Mouse (Mus musculus) kidney, adult 8-10 months (tissue): Measurements from ENCODE around the gene Adcy7.

ENCODE experiments used
- DNase-seq, 2 experiments: peaks; one replicate each; pipeline ENCODE4 v3.0.0; 2022

Gene Adcy7

DNA sequence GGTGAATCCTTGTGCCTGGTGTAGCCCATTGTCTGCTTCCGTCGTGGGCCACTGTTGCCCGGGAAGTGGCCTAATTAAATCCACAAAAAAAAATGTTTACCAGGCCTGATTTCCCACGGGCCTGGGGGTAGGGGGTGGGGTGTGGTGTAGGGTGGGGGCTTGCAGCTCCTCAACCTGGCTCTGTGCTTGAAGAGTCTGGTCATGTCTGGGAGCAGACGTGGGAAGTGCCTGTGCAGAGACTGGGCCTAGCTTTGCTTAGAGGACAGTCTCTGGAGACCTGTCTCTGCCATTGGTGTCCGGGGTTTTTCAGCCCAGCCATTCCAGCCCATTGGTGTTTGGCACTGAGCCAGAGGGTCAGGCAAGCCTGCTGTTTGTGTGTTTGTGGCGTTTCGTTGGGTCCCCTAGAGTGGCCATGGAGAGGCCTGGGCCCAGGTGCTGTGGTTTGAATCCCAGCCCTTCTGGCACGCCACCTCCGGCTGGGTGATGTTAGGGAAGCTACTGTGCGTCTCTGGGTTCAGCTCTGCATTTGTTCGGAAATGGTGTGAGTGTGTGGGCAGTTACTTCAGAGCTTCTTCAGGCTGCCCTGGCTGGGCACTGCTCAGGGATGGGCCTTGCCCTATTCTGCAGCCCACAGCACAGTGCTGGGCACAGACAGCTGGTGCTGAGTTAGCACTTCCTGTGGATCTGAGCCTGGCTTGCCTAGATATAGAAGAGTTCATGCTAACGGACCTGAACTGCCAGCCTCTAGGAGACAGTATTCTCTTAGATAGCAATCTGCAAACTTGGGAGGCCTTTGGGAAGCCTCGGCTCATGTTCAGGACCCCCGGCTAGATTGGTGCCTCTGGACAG is 29.6 kb downstream of the Adcy7 start:
- no peak for DNase-seq

DNA sequence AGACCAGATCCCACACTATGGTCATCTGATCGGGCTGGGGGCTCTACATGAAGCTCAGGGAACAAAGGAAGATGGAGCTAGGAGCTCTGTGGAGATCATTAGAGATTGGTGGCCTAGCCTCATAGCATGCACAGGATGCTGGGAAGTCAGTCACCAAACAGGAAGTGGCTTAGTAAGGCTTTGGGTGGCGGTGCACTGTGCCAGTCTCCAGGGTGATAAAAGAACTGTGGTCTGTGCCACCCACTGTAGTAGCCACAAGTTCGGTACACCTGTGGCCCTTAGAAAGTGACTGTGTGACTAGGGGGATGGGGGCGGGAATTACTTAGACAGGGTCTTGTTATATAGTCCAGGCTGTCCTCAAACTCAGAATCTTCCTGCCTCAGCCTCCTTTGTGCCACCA is 33.6 kb downstream of the Adcy7 start:
- no peak for DNase-seq

DNA sequence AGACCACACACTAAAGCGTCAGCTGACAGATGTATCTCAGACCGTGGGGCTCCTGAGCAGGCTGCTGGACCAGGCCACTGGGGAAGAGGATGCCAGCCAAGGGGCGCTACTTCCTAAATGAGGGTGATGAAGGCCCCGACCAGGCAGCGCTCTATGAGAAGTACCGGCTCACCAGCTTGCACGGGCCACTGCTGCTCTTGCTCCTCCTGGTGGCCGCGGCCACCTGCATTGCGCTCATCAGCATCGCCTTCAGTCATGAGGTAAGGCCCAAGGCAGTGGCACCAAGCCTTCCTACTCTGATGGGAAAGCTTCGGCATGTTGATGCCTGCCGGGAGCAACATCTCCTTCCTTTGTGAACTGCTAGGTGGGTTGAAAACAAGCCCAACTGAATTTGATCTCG is 34.3 kb downstream of the Adcy7 start:
- no peak for DNase-seq

DNA sequence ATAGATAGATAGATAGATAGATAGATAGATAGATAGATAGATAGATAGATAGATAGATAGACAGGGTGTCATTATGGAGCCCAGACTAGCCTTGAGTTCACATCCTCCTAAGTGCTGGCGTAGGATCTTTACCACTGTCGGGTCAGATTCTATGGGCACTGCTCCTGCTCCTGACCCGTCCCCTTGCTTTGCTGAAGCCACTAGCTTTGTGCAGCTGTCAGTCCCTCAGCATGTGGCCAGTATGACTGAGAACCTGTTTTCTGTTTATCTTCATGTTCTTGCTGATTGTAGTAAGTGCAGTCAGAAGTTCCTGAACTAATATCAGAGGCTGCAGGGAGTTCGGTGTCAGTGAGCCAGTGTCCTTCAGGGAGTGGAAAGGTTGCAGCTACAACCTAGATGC is 35.5 kb downstream of the Adcy7 start:
- DNase-seq: no peak

DNA sequence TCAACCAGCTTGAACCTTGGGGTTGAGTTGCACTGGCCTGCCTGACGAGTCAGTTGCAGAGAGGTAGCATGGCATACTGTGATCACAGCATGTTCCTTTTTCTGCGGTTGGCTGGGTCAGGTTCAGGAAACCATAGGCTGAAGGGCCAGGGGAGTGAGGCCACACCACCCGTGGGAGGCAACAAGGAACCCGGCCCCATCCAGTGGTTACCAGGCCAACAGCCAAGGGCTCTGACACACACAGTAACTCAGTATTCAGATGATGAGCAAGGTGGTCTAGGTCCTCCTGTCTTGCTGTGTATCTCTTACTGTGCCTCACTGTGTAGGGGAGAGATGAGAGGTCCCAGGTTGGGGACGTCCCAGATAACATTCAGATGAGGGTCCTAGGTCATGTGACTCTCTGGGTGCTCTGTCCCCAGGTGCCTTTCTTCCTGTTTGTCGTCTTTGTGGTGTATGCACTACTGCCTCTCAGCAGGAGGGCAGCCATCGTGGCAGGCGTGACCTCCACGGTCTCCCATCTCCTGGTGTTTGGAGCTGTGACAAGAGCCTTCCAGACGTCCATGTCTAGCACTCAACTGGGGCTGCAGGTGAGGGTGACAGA is 37.2 kb downstream of the Adcy7 start:
- DNase-seq: no peak

DNA sequence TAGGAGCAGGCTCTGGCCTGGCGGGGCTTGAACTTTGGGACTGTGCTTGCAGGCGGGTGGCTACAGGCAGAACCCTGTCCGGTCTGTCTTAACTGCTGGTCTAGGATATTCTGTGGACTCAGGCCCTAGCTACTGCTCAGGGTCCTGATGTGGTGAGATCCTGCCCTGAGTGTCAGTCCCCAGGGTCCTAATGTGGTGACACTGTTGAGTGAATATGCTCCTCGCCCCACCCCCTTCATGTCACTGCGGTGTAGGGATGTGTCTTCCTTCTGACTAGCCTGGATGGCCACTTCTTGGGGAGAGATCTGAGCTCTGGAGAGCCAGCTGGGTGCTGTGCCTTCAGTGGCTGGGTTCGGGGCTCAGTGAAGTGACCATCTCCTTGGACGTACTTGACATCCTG is 37.7 kb downstream of the Adcy7 start:
- no peak for DNase-seq

DNA sequence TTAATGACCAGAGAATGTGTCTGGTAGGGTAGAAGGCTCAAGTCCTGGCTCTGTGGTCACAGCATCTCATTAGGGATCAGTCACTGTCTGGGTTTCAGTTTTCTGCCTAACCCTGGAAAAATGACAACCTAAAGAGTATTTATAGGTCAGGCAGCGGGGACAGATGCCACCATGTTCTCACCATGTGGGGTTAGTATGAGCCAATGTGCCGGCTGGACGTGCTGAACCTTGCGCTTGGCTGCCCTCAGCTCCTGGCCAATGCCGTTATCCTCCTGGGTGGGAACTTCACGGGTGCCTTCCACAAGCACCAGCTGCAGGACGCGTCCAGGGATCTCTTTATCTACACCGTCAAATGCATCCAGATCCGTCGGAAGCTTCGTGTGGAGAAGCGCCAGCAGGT is 38.1 kb downstream of the Adcy7 start:
- no peak for DNase-seq

DNA sequence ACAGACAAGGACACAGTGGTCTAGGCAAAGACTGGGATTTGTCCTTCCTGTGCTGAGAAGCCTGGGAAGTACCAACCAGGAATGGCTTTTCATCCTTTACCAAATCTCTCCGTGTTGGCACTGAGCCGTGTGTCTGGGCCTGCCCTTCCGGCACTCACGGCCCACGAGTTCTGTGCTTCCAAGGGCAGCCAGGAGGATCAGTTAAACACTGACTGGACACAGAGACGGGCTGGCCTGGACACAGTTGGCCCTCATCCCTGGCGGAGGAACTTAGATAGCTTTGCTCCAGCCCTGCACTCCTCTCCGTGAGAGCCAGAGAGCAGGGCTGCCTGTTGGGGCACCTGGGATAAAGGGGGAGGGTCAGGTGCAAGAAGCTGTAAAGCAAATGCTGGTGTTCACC is 40.8 kb downstream of the Adcy7 start:
- peak in 1 of 2 experiments; percentile 32 for DNase-seq

DNA sequence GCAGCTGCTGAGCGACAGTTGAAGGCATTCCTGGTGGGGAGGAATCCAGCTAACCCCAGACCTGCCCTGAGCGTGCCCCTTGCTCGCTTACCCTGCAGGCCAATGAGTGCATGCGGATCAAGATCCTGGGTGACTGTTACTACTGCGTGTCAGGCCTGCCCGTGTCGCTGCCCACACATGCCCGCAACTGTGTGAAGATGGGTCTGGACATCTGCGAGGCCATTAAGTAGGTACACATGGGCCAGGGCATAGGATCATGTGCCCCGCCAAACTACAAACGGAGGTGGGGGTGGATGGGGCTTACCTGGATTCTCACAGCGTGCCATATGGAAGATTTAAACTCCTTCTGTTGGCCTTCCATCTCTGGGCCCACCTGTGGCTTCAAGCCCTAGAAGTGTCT is 41.8 kb downstream of the Adcy7 start:
- DNase-seq: no peak

DNA sequence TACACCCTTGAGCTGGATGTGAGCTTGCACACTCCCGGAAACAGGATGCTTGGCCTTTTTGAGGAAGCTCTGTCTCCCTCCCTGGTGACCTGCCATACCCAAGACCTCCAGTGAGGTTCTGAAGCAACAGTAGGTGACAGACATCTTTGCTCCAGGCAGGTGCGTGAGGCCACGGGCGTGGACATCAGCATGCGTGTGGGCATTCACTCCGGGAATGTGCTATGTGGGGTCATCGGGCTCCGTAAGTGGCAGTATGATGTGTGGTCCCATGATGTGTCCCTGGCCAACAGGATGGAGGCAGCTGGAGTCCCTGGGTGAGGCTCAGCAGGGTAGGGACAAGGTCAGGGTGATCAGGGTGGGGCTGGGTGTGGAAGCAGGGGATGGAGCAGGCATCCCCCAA is 43.1 kb downstream of the Adcy7 start:
- no peak for DNase-seq

DNA sequence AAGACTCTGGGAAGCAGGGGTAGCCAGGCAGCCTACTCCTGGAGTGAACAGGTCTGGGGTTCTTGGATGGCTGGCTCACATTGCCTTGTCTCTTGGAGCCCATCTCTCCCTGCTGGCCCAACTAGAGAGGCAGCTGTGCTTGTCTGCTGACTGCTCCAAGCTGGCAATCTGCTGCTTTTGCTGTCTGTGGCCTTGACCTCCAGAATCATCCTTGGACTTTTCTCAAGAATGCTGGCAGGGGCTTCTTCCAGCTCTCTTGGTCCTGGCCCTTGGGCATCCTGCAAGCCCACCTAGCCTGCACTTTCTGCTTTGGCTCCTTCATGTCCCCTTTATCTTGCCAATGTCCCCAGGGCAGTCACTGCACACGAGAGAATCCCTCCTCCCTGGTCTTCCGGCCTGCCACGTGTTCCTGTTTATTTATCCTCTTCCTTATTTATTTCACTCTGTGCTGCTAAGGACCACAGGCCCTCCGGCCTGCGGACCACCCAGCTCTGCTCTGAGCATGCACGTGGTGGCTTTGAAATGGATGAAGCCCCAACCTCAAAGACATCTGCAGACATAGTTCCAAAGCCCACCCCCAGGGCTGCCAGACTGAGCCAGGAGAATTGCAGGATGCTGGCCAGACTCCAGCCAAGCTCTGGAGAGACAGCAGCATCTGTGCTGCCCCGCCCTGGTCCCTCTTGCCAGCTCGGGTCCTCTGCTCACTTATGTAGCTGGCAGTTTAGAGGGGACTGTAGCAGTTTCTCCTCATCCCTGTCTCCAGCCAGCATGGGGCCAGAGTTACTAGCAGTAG is 44.1 kb downstream of the Adcy7 start:
- DNase-seq: peak in 1 of 2 experiments; percentile 16

DNA sequence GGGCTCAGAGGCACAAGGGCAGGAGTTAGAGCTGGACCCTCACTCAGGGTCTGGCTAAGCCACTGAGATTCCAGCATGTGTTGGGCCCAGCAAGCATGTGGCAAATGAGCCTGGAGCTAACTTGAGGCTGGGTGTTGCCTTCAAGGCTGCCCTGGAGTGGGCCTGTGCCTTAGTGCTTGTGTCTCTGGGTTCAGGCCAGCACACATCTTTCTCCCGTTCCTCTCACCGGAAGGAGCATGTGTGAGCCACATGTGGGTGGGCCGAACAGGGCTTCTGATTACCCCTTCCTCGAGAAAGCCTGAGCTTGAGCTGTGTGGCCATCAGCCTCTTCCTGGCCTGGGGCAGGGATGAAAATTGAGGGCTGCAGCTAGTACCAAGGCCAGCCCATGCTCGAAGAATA is 45.1 kb downstream of the Adcy7 start:
- no peak for DNase-seq

DNA sequence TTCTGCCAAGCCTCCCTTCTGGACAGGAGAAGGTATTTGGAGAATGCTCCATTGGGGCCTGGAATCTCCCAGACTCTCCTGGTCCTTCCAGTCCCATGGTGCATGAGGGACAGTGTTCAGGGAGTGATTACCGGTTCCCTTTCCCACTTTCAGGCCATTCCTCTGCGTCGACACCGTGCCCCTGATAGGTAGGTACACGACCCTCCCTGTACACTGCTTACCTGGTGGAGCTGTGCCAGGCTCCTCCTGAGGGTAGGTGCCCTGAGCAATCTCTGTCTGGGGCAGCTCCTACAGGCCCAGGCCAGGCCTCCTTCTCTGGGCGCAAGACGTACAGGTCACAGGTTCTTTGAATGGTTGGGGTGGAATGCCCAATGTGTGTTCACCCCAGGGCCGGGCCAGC is 45.9 kb downstream of the Adcy7 start:
- DNase-seq: no peak

DNA sequence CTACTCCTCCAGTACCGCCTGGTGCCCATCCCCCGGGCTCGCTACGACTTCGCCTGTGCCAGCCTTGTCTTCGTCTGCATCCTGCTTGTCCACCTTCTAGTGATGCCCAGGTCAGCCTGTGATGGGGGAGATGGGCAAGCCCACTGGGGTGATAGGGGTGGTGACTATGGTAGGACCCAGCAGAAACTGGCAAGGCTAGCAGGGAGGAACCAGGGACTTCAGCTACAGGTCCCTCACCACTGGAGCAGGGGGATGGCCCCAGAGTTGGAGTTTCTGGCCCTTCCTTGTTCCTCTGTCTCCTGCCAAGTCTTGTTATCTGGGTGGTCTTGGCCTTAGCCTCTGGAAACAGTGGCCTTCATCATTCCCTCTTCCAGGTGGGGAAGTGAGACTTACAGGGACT is 47.9 kb downstream of the Adcy7 start:
- no peak for DNase-seq

DNA sequence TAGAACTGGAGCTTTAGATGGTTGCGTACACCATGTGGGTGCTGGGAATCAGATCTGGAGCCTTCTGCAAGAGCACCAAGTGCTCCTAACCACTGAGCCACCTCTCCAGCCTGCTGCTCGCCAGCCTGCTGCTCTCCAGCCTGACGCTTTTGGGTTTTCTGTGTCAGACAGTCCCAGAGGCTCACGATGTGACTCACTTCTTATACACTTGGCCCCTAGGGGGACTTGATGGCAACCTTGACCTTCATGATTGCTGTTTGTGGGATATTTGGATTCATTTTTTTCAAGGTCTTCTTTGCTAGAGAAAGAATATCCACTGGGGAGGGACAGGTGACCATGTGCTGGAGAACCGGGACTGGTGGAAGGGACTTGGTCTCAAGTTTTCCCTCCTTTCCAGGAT is 49.2 kb downstream of the Adcy7 start:
- DNase-seq: no peak

DNA sequence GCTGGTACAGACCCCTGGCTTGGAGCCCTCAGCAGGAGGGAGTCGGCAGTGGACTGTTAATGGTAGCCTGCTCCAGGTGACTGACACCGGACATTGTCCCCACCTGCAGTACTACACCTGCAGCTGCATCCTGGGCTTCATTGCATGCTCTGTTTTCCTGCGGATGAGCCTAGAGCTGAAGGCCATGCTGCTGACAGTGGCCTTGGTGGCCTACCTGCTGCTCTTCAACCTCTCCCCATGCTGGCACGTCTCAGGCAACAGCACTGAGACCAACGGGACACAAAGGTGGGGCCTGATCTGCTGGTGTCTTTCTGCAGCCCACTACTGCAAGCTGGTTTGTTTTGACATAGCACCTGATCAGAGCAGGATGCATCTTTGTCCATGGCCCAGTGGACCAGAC is 51.3 kb downstream of the Adcy7 start:
- no peak for DNase-seq

DNA sequence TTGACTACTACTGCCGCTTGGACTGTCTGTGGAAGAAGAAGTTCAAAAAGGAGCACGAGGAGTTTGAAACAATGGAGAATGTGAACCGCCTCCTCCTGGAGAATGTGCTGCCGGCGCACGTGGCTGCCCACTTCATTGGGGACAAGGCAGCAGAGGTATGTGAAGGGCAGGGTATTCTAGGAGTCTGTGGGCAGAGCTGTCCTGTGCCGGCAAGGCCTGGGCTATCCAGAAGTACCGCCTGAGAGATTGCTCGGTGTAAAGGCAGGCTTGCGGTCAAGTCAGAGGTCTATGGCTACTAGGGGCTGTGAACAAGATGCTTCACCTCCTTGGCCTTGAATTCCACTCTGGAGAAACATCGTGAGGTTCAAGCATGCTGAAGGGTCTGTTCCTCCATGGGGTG is 52.6 kb downstream of the Adcy7 start:
- DNase-seq: no peak

DNA sequence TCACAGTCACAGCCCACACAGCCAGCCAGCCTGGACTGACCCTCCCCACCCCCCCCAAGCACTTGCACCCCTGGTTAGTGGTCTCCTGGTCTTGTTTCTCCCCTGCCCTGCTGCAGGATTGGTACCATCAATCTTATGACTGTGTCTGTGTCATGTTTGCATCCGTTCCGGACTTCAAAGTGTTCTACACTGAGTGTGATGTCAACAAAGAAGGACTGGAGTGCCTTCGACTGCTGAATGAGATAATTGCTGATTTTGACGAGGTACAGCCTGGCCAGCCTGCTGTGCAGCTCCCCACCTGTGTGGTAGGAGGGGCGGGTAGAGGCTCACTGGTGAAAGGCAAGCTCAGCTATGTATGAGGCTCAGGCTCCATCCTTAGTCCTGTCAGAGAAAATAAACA is 53.0 kb downstream of the Adcy7 start:
- DNase-seq: no peak

DNA sequence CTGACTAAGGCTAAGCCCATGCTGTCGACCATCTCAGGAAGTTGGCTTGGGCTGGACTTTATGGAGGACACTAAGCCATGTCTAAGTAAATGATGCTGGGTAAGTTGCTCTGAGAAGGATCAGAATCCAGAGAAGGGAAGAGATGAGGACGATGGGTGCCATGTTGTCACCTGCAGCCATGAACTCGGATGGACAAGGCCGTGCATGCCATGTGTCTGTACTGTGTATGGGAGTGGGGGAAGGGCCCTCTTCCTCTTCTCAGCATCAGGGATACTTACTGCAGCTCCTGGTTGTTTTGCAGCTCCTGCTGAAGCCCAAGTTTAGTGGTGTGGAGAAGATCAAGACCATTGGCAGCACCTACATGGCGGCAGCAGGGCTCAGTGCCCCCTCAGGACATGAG is 53.6 kb downstream of the Adcy7 start:
- no peak for DNase-seq

DNA sequence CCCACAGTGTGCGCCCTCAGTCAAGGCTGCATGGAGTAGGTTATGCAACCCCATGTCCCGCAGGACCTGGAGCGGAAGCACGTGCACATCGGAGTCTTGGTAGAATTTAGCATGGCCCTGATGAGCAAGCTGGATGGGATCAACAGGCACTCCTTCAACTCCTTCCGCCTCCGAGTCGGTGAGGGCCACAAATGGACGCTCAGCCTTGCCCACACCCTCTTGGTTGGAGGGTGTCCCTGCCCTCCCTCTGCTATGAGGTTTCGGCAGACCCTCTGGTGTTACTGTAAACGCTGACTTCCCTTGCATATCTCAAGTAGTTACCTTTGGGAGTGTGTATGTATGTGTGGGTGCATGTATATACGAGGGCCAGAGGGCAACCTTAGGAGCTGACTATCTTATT is 54.1 kb downstream of the Adcy7 start:
- no peak for DNase-seq

DNA sequence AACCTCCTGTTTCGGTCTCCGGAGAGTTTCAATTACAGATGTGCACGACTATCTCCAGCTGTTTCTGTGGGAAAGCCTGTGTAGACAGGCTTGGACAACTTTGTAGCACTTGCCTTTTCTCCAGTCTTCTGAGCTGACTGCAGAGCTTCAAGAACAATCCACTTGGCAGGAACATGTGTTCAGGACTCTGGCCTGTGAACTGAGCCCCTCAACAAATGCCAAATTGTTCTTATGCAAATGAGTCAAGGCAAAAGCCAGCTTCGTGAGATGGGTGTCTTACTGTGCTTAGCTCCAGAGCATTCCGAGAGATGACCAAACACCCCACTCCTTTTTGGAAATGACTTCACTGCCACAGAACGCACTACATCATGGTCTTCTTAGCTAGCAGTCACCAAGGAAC is 56.5 kb downstream of the Adcy7 start:
- no peak for DNase-seq

DNA sequence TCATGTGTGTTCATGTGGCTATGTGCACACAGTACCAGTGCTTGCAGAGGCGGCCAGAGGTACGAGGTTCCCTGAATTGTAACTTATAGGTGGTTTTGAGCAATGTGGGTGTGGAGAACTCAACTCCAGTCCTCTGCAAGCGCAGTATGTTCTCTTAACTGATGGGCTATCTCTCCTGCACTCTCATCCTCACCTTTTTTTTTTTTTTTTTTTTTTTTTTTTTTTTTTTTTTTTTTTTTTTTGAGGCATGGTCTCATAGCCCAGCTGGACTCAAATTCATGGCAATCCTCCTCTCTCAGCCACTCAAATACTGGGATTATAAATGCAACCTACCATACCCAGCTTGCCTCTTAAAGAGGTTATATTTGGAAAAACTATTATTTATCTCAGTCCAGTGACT is 58.6 kb downstream of the Adcy7 start:
- DNase-seq: no peak

DNA sequence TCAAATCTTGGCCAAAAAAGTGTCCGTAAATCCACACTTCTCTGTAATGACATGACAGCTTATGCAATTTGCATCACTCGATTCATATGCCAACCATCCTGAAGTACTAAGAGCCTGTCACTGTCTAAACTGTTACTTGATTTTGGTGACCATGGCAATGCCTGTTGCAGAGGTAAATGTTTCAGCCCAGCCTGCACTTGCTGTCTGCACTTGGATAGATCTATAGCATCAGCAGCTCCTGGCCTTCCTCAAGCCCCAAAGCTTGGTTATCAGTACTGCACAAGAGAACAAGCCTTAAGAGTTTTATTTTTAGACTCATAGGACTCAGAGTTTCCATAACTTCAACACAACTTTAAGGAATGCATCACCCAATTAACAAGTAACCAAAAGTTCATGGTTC is 62.2 kb downstream of the Adcy7 start:
- no peak for DNase-seq

DNA sequence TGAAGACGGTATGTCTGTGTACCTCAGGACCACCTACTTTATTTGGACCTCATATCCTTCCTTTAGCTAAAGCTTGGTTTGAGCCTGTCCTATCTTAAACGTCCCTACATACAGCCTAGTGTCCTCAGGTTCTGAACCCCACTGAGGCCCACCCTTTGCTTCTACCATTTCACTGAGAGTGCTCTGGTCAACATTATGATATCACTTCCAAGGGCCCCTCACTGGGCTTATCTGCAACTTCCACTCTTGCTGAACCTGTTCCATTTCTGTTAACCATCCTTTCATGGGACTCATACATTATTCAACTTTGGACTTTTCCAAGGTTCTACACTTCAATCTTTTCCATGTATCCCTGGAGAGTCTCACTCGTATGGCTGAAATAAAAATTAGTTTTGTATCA is 62.8 kb downstream of the Adcy7 start:
- DNase-seq: no peak
